Mouse (Mus musculus) C2C12 (cell line): ENCODE data around the gene Nle1.

Source experiments
- CTCF ChIP-seq: IDR thresholded peaks from one replicate; pipeline ENCODE4 v1.5.1; 2011; ENCODE audit not compliant: control insufficient read depth, insufficient read depth, insufficient read length
- MAX ChIP-seq: IDR thresholded peaks from one replicate; pipeline ENCODE4 v1.6.1; 2011; ENCODE audit warnings: mild to moderate bottlenecking, control low read depth
- MYOD1 ChIP-seq: IDR thresholded peaks from one replicate; pipeline ENCODE4 v1.6.1; 2011; ENCODE audit warnings: low read depth; ENCODE audit not compliant: control insufficient read depth, insufficient read length
- MYOG ChIP-seq: IDR thresholded peaks from one replicate; pipeline ENCODE4 v1.6.1; 2011; ENCODE audit not compliant: control insufficient read depth, insufficient read length; ENCODE audit errors: extremely low read depth

DNA sequence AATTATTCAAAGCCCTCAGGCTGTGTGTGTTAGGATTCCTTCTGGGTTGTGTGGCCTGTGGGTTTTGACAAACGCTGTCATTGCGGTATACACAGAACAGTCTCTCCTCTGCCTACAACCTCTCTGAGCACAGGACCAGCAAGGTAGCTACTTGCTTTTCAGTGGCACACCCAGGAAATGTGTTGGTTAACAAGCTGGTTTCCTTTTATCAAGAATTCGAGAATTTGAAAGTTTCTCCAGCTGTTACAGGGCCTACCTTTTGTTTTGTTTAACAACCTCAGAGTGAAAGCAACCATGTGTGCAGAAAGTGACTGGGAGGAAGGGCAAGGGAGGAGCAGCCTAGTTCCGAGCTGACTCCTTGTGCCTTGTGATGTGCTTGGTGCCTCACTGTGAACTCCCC lies 39.2 kb upstream of the Nle1 start:
- TF ChIP-seq MAX (no peak), CTCF (no peak), MYOG (no peak), MYOD1 (no peak)
